34 mouse cellular contexts compared by ENCODE assay signal in the genomic region with DNA sequence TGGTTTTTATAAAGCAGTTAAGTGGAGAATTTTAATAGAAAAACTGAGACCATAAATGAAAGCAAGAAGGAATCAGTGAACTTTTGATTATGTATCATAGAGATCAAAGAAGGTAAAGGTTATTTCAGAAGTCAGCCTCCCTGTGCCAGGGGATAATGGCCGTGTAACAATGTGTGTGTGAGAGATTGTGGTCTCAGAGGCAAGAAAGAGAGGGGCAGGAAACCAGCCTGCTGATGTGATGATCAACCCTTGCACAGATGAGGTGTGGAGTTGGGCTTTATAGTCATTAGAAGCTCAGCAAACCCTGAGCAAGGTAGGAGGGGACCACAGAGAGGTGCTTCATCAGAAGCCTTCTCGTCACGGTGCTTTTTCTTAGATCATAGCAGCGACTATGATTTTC.
"Had no signal": no experiment of that assay in that cellular context is flagged by ENCODE, and none has a peak within 500 bp of the region (broad histone marks: within the 10 kb centered on the region; RNA-seq: fewer than 3 reads in every experiment).

No protein-coding gene starts in this region.

- H3K36me3 ChIP-seq: heart, embryonic 10.5 days; heart, embryonic 12.5 days; heart, embryonic 15.5 days; hindbrain, embryonic 10.5 days; hindbrain, embryonic 12.5 days; hindbrain, embryonic 13.5 days; hindbrain, embryonic 15.5 days; intestine, embryonic 15.5 days had no signal

- H3K27ac ChIP-seq: heart, embryonic 10.5 days; heart, embryonic 13.5 days; heart, embryonic 15.5 days; hindbrain, embryonic 10.5 days; hindbrain, embryonic 12.5 days; hindbrain, embryonic 13.5 days; hindbrain, embryonic 14.5 days; hindbrain, embryonic 15.5 days; hindbrain, postnatal 0 days; intestine, embryonic 15.5 days; kidney, postnatal 0 days; layer of hippocampus, adult 2 months; left cerebral cortex, adult 2 months had no signal

- ATAC-seq: hindbrain, embryonic 16.5 days; hindbrain, postnatal 0 days; inflammation-experienced regulatory T-cells, adult 6 months; intestine, embryonic 15.5 days; intestine, embryonic 16.5 days; intestine, postnatal 0 days had no signal

- DNase-seq: heart, postnatal 10 days; heart, postnatal 14 days; heart, postnatal 36 days; kidney, adult 11 months; kidney, adult 18-20 months; kidney, adult 2 months; kidney, adult 8-10 months; kidney, adult 9 months; kidney, postnatal 10 days; kidney, postnatal 14 days; kidney, postnatal 25 days; kidney, postnatal 36 days; kidney, postnatal 4 days; layer of hippocampus, adult 9-11 months; layer of hippocampus, postnatal 36 days had no signal

- H3K27me3 ChIP-seq: heart, embryonic 12.5 days; heart, embryonic 13.5 days; heart, embryonic 15.5 days; hindbrain, embryonic 12.5 days; hindbrain, embryonic 13.5 days; hindbrain, embryonic 15.5 days; intestine, embryonic 15.5 days had no signal

- H3K9me3 ChIP-seq: heart, embryonic 10.5 days; heart, embryonic 12.5 days; heart, embryonic 13.5 days; heart, embryonic 15.5 days; hindbrain, embryonic 10.5 days; hindbrain, embryonic 12.5 days; hindbrain, embryonic 13.5 days; hindbrain, embryonic 15.5 days; intestine, embryonic 15.5 days had no signal

- H3K4me1 ChIP-seq: heart, embryonic 10.5 days; heart, embryonic 12.5 days; heart, embryonic 13.5 days; heart, embryonic 15.5 days; hindbrain, embryonic 10.5 days; hindbrain, embryonic 12.5 days; hindbrain, embryonic 13.5 days; hindbrain, embryonic 15.5 days; intestine, embryonic 15.5 days had no signal

- H3K4me3 ChIP-seq: heart, embryonic 10.5 days; heart, embryonic 12.5 days; heart, embryonic 13.5 days; heart, embryonic 15.5 days; hindbrain, embryonic 10.5 days; hindbrain, embryonic 12.5 days; hindbrain, embryonic 13.5 days; hindbrain, embryonic 15.5 days; intestine, embryonic 15.5 days; layer of hippocampus, adult 2 months; left cerebral cortex, adult 2 months had no signal

- H3K4me2 ChIP-seq: heart, embryonic 11.5 days; heart, embryonic 12.5 days; heart, embryonic 13.5 days; heart, embryonic 15.5 days; hindbrain, embryonic 12.5 days; hindbrain, embryonic 13.5 days; hindbrain, embryonic 14.5 days; hindbrain, embryonic 15.5 days; intestine, embryonic 15.5 days had no signal

- H3K9ac ChIP-seq: heart, embryonic 12.5 days; heart, embryonic 13.5 days; heart, embryonic 15.5 days; hindbrain, embryonic 12.5 days; hindbrain, embryonic 13.5 days; hindbrain, embryonic 14.5 days; hindbrain, embryonic 15.5 days; intestine, embryonic 15.5 days had no signal
